Mouse (Mus musculus): Measurements from ENCODE around the gene Limk2.

The Limk2 gene

DNA sequence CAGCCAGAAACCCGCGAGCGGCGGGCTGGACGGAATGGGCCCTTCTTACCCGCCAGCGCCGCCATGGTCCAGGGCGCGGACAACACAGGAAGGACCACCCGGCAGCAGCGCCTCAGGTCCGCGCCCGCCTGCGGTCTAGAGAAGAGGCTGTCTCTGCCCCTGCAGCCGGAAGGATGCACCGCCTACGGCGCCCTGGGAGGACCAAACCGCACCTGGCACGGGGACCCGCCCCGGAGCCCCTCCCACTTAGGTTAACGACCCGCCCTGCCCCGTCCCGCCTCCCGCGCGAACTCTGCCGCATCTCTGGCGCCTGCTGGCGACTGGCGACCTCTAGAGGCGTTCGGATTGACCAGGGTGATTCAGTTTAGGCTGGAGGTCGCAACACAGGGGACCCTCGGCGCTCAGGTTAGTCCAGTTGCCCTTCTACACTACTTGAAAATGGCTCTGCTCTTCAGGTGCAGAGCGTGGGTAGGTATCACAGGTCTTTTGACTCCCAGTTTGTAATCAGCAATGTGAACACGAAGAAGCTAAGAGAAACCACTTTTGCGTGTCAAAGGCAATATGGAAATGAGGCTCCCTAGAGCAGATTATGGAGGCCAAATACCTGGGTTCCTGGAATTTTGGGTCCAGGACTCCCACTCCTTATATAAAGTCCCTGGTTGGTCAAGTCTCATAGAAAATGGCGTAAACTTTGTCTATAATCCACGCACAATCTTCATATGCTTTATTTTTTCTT lies at the start of gene Limk2:
Gene Limk2, minus strand, starts transcription at position 193 of the 736 bp plus-strand sequence.
- peak; percentile 97 for DNase-seq (ENCODE audit: low read depth, low spot score)

DNA sequence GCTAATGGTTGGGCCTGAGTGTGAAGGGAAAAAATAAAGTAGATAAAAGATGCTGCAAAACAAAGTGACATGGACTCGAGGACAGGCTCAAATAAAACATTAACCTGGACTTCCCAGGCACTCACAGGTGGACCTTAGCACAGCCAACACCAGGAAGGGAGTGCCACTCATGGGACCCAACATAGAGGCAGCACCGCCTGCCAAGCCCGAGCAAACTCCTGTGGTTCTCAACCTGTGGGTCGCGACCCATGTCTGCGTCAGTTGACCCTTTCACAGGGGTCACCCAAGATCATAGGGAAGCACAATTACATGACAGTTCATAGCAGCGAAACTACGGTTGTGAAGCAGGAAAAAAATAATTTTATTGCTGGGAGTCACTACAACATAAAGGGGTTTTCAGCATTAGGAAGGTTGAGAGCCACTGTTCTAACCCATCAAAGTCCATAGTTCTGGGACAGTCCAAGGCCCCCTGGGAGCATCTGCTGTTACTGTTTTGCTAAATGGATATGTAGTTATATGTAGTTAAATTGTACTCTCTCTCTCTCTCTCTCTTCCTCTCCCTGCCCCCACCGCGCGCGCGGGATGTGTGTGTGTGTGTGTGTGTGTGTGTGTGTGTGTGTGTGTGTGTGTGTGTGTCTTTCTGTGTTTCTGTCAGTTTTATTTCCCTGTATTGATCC lies 49.6 kb upstream of the Limk2 start:
- DNase-seq (ENCODE audit: low read depth, low spot score): no peak

GRCm38 (mm10) chr11:3456354-3456753 lies 47.4 kb upstream of the Limk2 start:
- DNase-seq (ENCODE audit: low read depth, low spot score): peak; percentile 77

DNA sequence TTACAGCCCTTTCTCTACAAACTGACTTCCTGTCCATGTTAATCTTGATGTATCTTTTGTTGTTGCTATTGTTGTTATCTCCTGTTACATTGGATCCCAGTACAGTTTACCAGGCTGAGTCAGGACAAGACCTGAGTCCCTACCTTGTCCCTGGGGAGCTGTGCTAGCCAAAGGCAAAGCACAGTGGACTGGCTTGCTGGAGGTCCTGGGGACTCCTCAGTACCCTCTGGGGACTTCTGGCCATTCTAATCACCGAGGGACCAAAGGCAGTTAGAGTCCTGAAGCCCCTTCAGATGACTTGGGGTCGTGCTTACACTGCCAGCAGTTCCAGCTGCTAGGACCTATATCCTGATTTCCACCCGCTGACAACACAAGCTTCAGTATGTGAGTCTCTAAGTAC lies 45.5 kb upstream of the Limk2 start:
- no peak for DNase-seq (ENCODE audit: low read depth, low spot score)

- DNase-seq (ENCODE audit: low read depth, low spot score): peak; percentile 27
Observed at GRCm38 (mm10) chr11:3453467-3453866, 44.5 kb upstream of the Limk2 start.

DNA sequence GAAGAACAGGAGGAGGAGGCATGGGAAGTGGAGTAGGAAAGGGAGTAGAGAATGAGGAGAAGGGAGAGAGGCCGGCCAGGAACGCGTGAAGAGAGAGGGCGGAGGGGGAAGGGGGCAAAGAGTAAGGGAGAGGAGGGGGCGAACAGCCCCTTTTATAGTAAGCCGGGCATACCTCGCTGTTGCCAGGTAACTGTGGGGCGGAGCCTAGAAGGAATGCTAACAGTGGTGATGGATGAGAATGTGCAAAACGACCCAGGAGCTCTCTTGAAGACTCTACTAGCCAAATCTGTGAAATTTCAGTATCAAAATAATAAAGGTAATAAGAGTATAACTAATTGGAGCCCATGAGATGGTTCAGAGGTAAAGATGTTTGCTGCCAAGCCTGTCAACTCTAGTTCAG lies 43.8 kb upstream of the Limk2 start:
- peak; percentile 24 for DNase-seq (ENCODE audit: low read depth, low spot score)

DNA sequence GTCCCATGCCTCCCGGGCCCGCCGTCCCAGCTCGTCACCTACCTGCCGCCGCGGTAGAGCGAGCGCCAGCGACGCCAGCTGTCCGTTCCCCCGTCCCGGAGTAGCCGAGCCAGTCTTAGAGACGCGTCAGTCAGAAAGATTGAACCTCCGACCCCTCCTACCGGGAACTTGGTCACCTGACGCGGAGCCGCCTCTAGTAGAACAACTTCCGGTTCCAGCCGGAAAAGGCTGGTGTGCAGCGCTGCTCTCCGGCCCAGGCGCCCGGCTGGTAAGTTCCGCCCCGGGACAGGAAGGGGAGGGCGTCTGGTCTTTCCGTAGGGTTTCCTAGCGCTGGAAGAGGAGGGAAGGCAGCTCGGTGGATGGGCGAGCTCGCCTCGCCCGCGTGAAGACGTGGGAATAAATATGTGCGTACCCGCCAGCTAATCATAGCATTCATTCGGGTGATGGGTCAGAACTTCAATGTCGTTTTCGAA lies 43.2 kb upstream of the Limk2 start, which contains the start of gene Rnf185:
Gene Rnf185, minus strand, starts transcription at position 197 of the 473 bp plus-strand sequence.
- peak; percentile 95 for DNase-seq (ENCODE audit: low read depth, low spot score)

- peak; percentile 49 for DNase-seq (ENCODE audit: low read depth, low spot score)
Observed at GRCm38 (mm10) chr11:3451701-3452163, 42.7 kb upstream of the Limk2 start.

DNA sequence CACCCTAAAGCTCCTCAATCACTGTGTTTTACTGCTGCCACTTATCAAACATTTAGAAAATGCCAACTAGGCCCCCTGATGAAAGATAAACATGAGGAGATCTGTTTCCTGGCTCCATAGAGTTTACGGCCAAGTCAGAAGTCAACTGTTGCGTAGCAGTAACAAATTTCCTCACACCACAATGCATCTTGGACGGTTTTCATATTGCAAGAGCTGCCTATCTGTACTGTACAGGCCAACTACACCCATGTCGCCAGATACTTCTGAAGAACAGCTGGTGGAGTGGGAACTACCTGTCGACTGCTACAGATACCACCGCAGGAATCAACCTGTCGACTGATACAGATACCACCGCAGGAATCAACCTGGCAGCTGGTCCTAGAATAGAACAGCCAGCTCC lies 35.9 kb upstream of the Limk2 start:
- DNase-seq (ENCODE audit: low read depth, low spot score): no peak

DNA sequence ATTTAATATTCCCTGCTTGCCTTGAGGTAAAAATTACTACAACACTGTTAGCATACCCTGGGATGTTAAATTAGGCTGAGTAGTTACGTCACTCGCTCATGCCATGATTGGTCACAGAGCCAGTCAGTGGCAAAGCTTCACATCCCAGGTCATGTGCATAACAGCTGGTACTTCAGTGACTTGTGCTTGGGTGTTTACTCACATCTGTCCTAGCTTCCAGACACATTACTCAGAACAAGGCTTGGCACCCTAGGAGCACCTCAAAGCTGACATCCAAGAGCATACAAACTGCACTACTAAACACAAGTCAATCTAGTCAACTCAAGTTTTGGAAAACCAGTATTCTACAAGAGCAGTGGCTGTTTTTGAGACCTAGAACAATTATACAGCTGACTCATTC lies 34.1 kb upstream of the Limk2 start:
- no peak for DNase-seq (ENCODE audit: low read depth, low spot score)

DNA sequence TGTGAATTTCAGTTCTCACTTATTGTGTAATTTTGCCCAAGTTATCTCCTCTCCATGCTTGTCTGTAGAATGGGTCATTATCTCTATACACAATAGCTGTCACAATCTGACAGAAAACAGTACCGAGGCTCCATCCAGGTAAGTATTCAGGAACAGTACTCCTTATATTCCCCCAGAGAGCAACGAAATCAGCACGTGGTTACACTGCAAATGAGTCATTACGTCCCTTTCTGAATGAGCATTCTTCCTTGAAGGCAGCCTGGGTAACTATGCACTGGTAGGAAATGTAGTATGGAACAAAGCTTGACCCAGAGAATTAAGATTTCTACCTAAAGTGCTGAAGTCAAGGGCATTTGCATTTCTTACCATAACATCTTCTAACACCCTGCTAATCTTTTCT lies 33.7 kb upstream of the Limk2 start:
- DNase-seq (ENCODE audit: low read depth, low spot score): no peak

- DNase-seq (ENCODE audit: low read depth, low spot score): no peak
Observed at GRCm38 (mm10) chr11:3441696-3442443, 32.9 kb upstream of the Limk2 start.

DNA sequence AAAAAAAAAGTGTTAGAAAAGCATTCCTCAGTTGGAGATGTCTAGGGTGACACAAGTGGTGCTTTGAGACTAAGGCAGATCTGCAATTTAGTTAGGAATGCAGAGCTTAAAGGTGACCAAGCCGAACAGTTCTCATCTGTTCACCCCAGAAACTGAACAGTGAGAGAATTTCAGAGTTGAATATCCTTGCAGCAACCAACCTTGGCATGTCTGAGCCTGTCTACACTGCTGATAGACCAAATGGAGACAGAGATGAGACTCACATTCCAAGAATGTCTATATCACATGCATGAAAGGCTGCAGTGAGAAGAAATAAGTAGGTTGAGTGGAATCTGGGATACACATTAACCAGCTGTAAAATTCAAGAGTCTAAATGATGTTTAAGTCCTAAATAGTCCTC lies 28.6 kb upstream of the Limk2 start:
- no peak for DNase-seq (ENCODE audit: low read depth, low spot score)

GRCm38 (mm10) chr11:3433809-3434208 lies 24.8 kb upstream of the Limk2 start:
- DNase-seq (ENCODE audit: low read depth, low spot score): no peak

- no peak for DNase-seq (ENCODE audit: low read depth, low spot score)
Observed at GRCm38 (mm10) chr11:3431976-3432603, 23.1 kb upstream of the Limk2 start.

DNA sequence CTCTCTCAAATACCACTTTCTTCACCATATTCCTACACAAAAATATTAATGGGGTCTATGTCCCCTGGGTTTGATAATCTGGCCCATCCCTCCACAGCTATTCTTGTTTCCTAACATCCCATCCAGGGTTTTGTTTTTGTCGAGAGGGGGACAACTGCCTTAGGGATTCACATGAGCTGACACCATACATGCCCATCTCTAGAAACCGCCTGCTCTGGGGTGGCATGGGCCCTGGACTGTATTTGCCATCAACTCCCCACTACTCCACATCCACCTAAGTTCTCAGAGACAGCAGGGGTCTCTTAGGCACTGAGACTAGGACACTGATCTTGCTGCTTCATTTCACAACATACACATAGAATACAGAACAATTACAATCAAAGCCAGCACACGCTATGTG lies 22.5 kb upstream of the Limk2 start:
- no peak for DNase-seq (ENCODE audit: low read depth, low spot score)

GRCm38 (mm10) chr11:3428632-3429031 lies 19.6 kb upstream of the Limk2 start:
- no peak for DNase-seq (ENCODE audit: low read depth, low spot score)

DNA sequence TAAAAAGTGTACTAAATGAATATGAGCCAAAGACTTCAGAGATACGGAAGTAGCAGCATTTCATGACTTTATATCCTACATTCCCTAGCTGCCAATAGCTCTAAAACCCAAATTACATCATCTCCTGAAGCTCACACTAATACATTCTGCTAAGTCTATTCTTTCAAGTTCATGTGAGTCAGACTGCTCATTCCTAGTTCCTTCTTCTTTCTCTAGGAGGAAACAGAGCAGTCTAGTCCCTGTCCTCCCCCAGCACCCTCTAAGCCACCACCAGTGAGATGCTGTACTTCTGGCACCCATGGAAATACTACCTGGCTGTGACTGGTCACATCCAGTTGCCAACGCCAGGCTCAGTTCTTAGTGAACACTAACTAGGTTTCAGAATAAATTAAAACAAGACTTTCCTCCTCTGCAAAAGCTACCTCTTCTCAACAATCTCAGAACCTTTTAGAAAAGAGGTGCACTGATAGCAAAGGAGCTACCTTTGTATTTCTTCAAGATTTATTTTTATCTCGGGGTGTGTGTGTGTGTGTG lies 18.8 kb upstream of the Limk2 start:
- no peak for DNase-seq (ENCODE audit: low read depth, low spot score)

GRCm38 (mm10) chr11:3422242-3422641 lies 13.3 kb upstream of the Limk2 start:
- no peak for DNase-seq (ENCODE audit: low read depth, low spot score)

- DNase-seq (ENCODE audit: low read depth, low spot score): no peak
Observed at GRCm38 (mm10) chr11:3418741-3419140, 9.8 kb upstream of the Limk2 start.

GRCm38 (mm10) chr11:3417795-3418194 lies 8.8 kb upstream of the Limk2 start:
- DNase-seq (ENCODE audit: low read depth, low spot score): no peak
